Mouse (Mus musculus): ENCODE measurements at regions not wholly inside any gene's neighbourhood (a gene's known extent, or its start where the extent isn't known, plus 50 kb on each side); places are given as distances from the start of the nearest gene placed in this dataset.

DNA sequence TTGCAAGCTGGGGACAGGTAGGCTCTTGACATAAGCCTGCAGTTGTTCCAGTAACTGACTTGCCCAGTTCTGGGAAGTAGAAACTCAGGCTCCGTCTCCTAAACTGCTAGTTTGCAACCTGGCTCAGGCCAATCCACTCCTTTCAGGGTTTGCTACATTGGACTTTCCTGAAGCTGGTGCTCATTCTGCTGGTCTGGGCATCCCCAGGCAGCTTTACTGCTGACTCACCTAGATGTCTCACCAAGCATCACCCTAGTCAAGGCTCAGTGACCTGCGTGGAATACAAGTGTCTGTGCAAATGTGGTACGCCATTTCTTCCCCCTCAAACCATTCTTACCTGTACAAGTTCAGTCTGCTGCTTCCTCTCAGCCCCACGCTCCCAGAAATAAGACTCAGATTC, 110.8 kb downstream of the Qrsl1 start:
- DNase-seq (ENCODE audit: low spot score in 2 of 2) = no peak

DNA sequence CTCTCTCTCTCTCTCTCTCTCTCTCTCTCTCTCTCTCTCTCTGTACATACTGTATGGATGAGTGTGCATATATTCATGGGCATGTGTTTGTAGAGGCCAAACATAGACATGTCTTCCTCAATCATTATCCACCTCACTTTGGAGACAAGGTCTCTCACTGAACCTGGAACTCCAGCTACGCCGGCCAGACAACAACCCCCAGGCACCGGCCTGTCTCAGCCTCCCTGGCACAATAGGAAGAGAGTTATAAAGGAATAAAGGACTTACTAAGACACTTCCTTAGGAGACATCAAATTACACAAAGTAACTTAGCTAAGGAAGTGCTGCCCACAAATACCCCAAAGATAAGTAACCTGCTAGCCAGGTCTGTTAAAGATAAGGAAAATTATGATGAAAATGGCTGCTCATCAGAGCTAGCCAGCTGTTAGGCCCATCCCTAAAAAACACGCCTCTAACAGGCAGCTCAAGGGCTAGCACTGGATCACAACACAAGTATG, 110.0 kb downstream of the Qrsl1 start:
- no peak for DNase-seq (ENCODE audit: low spot score in 2 of 2)

DNA sequence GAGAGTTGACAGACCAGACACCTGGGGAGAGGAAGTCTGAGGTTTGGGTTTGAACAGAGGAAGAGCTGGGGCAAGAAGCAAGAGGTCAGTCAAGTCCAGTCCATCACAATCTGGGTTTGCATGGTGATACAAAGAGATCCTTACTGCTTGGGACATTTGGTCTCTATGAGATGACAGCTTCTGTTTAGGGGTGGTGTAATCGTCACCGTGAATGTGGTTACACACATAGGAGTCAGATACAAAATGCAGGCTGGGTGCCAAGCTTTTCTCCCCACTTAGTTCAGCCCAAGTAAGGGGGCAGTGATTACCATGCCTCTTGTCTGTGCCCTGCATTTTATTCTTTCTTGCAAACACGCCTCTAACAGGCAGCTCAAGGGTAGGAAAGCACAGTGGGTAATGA, 108.9 kb downstream of the Qrsl1 start:
- DNase-seq (ENCODE audit: low spot score in 2 of 2) = no peak

DNA sequence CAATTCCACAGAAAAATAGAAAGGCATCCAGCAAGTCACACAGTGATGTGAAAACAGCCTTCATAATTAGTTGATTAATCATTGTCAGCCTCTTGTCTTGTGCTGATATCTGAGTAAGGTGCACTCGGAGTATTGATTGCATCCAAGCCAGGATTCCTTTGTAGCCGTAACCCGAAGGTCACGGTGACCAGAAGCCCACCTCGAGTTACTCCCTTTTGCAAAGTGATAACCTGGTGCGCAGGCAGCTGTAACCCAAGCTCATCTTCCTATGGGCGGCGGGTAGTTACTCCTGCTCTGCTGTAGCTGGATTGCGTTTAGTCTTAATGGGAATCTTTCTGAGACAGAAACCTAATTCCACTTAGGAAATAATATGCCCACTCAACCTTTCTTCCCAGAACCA, 107.0 kb downstream of the Qrsl1 start:
- DNase-seq (ENCODE audit: low spot score in 2 of 2) = no peak

DNA sequence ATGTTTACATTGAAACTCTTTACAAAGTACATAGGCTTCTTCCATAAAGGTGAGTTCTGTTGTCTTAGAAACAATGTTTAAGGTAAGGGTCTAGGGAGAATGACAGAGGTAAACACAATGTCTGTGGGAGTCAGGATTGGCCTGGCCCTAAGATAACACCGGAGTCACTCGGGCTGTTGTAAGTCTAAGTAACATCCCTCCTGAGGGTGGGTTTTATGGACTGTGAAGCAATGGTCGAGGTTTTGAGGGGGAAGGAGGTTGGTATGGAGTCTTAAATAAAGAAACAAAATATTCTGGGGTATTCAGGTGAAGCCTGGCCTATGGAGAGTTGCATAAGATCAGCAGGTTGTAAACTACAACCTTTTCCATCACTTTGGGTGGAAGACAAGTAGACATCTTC, 101.5 kb downstream of the Qrsl1 start:
- DNase-seq (ENCODE audit: low spot score in 2 of 2) = no peak

DNA sequence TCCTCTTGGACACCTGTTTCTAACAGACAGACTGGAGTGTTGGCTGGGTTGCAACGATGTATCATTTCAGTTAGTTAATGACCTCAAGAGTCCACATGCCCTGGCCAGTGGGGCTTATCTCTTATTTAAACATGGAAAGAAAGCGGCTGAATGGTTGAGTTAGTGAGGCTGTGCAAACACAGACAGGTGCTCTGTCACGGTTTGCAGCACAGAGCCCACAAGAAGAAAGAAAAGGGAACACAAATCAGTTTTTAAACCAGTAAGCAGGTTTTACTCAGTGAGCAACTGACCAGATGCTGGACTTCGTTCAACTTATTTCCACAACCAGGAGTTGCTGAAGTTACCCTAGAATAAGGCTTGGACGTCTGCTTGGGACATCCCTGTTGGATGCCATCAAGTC, 86.3 kb downstream of the Qrsl1 start:
- DNase-seq (ENCODE audit: low spot score in 2 of 2) = no peak

DNA sequence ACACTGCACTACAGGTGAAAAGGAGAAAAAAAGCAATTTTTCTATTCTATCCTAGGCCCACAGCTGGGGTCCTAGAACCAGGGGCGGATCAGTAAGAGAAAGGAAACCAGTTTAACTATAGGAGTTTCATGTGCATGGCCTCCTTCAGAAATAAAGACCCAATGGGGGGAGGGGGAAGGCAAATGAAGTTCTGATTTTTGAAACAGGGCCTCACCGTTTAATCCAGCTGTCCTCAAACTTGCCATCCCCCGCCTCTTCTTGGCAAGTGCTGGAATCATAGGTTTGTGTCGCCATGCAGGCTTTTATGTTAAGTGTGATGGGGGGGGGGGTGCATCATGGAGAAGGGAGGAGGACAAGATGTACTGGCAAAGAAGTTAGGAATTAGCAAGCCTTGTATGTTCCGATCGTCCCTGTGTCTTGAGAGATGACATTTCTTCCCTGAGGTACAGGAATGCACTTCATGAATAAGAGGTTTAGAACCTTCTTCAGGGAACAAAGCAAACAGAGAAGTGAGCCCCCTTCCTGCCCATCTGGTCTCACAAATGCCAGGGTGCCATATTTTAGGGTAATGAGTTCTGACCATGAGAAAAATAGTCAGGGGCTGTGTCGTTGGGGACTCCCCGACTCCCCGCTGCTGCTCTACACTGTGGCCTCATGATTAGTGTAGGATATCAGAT, 83.9 kb downstream of the Qrsl1 start:
- no peak for DNase-seq (ENCODE audit: low spot score in 2 of 2)

DNA sequence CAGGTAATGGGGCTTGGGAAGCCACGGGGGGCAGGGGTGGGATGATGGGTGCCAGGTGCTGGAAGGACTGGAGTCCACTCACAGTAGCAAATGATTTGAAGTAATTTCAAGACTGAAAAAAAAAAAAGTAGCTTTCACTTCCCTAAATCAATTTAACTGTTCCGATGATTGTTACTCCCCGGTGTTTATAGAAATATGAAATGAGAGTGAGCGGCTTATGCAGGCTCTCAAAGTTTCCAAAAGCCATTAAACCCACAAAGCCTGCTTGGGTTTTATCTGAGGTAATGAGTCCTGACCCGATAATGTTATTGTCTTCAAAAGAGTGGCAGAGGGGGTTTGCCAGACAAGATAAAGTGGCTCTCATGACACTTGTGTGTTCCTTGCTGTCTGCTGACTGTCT, 82.9 kb downstream of the Qrsl1 start:
- DNase-seq (ENCODE audit: low spot score in 2 of 2) = no peak

DNA sequence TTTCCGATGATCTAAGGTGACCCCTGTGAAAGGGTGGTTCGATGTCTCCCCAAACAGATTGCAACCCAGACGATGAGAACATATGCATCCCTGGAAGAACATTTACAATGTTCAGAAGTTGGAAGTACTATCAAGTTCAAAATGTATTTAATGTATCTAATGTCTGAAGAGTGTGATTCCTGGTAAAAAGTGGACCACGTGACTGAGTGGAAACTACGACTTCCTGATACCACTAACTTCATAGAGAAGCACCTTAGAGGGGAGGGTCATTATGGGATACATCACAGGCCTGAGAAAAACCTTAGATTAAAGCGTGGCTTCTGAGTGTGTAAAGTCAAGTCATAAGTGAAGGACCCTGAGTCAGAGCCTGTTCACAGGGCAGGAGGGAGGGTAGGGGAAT, 82.1 kb downstream of the Qrsl1 start:
- no peak for DNase-seq (ENCODE audit: low spot score in 2 of 2)

DNA sequence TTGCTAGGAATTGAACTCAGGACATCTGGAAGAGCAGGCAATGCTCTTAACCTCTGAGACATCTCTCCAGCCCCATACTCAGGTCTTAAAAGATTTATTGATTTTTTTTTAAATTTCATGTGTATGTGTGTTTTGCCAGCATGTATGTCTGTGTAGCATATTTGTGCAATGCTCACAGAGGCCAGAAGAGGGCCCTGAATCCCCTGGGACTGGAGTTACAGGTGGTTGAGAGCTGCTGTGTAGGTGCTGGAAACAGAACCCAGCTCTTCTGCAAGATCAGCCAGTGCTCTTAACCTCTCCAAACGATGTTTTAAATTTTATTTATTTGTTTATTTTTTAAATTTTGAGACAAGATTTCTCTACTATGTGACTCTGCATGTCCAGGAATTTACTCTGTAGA, 78.9 kb downstream of the Qrsl1 start:
- DNase-seq (ENCODE audit: low spot score in 2 of 2) = no peak

DNA sequence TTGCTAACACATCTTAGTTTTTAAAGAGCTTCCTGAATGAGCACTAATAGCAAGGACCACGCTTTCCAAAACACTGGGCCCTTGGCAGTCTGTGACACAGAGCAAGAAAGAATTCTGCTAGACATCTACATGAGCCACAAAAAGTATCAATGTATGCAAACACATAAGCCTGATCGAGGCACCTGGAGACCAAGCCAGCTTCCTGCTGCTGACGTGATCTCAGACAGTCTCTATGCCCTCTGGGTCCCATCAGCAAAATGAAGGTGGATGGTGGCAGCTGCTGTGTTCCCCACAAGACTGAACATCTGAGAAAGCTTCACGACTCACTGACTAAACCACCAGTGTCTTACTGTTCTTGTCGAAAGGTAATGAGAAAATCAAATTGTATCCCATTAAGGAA, 77.5 kb downstream of the Qrsl1 start:
- no peak for DNase-seq (ENCODE audit: low spot score in 2 of 2)

Measured in spleen, postnatal 14 days (tissue).